Mouse (Mus musculus): ENCODE data around the gene Arfgef2.

DNA sequence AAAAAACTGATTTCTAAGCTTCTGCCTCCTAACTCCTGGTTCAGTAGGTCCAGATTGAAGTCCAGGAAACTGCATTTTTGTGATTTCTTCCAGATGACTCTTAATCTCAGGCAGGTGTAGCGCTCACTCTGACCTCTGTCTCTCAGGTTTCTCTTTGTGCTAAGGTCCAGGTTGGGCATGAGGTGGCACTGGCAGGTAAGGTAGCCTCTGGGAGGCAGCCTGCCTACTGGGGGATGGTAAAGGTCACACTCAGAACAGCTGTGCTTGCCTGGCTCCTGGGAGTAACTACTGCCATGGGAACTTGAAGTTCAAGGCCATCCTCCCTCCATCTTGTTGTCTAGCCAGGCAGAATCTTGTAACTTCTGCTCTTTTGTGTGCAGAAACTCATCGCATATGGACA, 28.7 kb downstream of the Arfgef2 start:
- no peak for TF ChIP-seq POLR2A (IDR thresholded peaks at IDR 0.05; ENCODE audit: insufficient read depth, low read depth, low read length)
- TF ChIP-seq CTCF (IDR thresholded peaks at IDR 0.05) = no peak

Data from heart, adult 2 months (tissue).